Mouse (Mus musculus) T-cell, adult 2 months (primary cell): ENCODE data around the gene Cbx5.

Source experiments
- DNase-seq: peaks from one replicate; pipeline ENCODE4 v3.0.0; 2022; ENCODE audit warnings: low spot score

Gene Cbx5

DNA sequence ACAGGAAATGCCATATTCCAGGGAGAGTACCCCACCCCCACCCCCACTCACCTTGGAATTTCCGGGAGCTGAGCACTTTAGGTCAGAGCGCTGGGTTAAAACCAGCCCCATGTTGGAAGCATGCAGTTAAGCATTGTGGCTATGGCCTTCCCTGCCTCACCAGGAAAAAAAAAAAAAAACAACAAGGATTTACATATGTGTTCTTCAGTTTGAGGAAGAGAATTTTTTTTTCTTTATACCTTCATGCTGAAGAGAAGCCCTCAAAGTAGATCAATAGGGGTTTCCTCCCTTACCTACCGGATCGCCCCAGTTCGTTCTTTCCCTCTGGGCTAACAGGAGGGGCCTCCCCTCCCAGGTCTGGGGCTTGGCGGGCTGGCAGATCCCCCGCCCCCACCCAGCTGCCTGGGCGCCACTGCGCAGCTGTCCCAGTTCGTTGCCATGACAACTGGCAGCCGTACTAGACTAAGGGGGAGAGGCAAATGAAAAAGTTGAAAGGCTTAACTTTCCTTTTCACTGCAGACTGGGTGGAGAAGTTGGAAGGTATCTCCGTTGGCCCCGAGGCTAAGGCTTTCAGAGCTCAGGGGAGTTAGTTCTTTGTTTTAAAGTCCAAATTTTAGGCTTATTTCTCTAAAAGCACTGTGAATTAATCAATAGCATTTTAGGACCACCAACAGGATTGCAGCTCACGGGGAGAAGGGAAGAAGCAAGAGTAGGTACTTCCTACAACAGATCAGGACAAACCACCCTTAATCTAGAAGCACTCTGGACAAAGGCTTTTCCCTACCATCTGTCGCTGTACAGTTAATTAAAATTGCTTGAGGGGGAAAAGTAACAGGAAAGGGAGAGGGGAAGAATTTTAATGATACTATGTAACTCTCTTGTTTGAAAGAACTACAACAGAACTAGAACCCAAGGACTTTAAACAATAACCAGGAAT, 24.4 kb downstream of the Cbx5 start:
- DNase-seq: peak; percentile 84

- DNase-seq: no peak
Observed at GRCm38 (mm10) chr15:103214149-103214548, 25.5 kb downstream of the Cbx5 start.

- DNase-seq: no peak
Observed at GRCm38 (mm10) chr15:103205156-103205555, 34.5 kb downstream of the Cbx5 start.

GRCm38 (mm10) chr15:103202088-103202793, 37.4 kb downstream of the Cbx5 start:
- DNase-seq: no peak

DNA sequence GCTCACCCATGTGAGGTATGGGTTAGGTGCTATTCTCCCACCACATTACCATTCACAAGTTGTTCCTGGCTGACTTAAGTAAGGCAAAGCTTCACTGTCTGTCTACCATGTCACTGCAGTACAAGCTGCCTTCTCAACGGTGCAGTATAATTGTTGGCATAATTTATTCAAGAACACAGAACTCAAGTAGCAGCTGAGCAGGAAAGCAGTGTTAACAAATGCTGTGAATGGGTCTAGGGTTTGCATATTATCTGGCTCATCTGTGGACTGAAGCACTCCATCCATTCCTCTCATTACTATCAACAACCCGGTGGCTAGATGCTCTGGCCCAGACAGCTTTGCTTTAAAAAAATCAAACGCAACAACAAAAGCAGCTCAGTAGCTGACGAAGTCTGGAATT, 41.8 kb downstream of the Cbx5 start:
- no peak for DNase-seq

DNA sequence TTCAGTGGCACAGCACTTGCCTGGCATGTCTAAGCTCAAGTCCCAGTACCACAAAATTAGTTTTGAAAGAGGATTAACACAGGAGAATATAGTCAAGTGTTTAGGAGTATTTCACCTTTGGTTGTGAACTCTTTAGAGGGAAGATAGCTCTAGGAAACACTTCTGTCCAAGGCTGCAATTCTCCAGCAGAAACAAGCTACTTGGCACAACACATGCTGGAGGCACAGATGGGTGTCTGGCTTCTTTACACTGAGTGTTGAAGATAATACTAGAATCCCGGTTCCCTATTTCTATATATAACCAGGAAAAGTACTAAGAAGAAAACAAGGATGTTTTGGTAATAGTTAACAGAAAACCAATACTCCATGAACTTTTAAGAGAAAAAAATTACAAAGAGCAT, 42.8 kb downstream of the Cbx5 start:
- no peak for DNase-seq

- DNase-seq: no peak
Observed at GRCm38 (mm10) chr15:103193606-103194005, 46.0 kb downstream of the Cbx5 start.

- DNase-seq: no peak
Observed at GRCm38 (mm10) chr15:103190531-103191462, 48.8 kb downstream of the Cbx5 start.

- no peak for DNase-seq
Observed at GRCm38 (mm10) chr15:103190083-103190482, 49.5 kb downstream of the Cbx5 start.

DNA sequence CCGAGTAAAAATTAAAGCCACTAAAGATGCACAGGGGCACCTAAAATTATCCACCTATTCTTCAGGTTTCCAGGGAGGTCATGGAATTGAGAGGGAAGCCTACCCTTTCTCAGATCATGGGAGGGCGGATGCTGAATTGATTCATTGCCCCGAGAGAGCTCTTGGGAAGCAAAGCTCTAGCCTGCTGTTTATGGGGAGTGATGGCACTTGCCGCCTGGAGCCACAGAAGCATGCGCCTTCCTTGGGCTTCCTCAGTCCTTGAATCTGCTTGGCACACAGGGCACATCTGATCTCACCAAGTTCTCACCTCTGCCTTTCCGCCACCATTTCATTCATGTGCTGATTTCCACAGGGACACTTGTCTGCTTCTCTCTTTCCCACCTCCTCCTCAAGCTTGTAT, 51.8 kb downstream of the Cbx5 start:
- DNase-seq: no peak

GRCm38 (mm10) chr15:103185462-103186198, 54.0 kb downstream of the Cbx5 start:
- no peak for DNase-seq

DNA sequence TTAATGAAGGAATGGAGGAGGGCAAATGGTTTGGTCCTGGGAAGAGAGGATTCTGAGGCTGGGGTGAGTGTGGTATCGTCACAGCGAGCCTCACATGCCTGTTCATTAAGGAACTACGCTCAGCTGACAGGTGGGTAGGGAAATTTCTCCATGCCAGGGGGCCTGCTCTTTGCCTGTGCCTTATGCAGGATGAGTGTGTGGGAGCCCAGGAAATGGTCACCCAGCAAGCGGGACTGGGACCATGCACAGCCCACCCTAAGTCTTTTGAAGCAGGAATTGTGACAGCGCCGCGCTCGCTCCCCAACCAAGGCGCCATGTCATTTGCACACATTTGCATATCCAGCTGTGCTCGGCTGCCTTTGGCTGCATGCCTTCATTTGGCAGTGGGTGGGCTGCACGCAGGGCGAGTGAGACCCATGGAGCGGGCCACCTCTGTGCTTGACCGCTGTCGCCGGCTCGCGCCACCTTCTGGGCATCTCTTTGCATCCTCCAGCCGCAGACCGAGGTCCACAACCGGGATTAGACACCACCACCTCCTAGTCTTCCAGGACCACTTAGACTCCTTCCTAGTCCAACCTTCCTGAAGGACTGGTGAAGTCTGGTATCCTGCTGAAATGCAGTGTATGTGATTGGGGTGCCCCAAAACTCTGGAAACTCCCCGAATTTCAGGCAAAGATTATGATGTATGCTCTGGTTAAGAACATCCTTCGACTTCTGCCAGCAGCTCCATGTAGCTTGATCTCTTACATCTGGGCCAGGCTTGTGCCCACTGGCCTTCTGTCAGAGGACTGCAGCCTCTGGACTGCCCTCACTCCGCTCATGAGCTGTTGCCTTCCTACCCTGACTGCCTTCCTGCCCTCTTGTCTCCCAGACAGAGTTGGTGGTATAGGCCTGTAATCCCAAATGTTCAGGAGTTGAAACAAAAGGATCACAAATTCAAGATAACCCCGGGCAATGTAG, 55.7 kb downstream of the Cbx5 start:
- DNase-seq: no peak

DNA sequence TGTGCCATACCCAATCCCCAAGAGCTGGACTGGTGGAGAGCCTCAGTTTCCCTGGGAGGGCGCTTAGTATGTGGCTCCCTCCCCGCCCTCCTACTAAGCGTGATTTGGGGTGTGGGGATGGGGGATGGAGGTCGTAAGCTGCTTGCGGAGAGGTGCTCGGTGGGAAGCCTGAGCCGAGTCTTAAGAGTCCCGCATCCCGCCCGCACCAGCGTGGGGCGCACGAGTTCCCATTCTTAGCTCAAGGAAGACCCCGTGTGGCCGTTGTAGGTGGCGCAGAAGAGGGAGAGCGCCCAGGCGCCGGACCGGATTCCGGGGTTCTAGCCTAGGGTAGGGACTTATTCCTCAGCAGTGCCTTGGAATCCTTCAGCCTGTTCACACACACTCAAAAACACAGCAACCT, 56.5 kb downstream of the Cbx5 start:
- DNase-seq: peak; percentile 52

GRCm38 (mm10) chr15:103182166-103182790, 57.3 kb downstream of the Cbx5 start:
- DNase-seq: peak; percentile 78

GRCm38 (mm10) chr15:103180406-103180805, 59.2 kb downstream of the Cbx5 start:
- no peak for DNase-seq

DNA sequence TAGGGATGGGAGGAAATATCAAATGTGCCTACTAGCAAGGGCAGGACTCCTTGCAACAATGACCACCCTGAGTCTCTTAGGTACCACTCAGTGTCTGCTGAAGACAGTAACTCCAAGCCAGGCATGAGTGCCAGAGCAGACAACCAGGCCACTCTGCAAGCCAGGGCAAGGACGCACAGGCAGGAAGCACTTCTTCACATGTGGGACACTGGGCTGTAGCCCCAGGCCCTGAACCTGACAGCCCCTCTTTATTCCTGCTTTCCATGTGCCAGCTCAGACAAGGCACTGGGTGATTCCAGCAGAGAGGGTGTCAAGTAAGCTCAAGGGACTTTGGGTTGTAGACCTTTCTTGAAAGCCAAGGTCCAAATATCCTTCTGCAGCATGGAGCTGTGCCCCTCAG, 60.8 kb downstream of the Cbx5 start:
- no peak for DNase-seq

DNA sequence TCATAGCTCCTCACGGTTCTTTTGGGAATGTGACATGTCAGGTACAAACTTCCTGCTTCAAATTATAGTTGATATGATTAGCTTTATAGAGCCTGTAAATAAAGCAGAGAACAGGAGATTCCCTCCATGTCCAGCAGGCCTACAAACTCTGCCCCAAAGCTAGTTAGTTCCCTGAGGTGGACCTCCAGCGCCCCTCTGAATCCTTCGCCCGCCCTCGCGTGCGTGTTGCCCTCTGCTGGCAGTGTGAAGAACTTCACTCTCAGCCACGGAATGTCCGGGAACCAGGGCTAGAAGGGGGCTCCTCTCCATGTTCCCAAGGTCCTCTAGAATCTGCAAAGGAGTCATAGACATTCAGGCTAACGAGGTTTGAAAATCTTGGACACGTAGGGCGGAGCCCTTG, 61.5 kb downstream of the Cbx5 start:
- peak; percentile 45 for DNase-seq

DNA sequence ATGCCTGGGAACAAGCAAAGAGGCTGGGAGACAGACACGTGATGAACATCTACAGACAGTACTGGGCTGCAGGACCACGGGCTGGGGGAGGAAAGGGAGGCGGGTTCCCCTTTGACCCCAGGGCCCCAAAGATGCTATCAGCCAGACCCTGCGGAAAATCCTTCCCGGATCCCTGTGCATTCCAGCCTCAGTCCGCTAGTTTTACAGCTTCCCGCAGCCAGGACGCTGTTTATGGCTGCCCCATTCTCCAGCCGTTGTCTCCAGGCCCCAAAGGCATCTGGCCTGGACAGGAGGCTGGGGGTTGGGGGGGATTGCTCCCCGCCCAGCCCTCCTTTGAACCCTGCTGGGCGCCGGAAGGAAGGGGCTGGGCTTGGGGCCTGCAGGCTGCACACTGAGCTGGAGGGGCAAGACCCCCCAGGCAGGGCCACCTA, 62.0 kb downstream of the Cbx5 start:
- DNase-seq: no peak

DNA sequence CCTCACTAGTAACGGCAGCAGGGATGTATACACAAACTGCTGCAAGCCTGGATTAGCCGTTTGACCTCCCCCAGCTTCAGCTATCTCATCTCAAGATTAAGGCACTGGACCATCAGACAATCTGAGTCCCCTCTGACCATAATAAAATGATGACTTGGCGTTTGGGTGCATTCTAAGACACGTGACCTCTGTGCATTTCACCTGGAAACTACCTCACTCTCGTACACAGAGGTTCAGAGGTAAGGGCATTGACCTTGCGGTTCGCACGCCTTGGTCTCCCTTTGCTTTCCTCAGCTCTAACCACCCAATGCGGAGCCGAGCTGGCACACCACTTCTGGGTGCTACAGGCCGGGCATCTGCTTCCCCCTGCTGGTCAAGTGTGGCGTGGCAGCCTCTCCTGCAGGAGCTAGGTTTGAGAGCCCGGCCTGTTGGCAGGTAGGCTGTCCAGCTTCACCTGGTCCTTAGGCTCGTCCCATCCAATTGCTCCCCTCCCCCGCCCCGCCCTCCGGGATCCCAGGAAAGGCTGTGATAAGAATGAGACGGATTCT, 62.7 kb downstream of the Cbx5 start:
- DNase-seq: peak; percentile 79
